Mouse (Mus musculus): ENCODE results near the gene Rps6kb1.

DNA sequence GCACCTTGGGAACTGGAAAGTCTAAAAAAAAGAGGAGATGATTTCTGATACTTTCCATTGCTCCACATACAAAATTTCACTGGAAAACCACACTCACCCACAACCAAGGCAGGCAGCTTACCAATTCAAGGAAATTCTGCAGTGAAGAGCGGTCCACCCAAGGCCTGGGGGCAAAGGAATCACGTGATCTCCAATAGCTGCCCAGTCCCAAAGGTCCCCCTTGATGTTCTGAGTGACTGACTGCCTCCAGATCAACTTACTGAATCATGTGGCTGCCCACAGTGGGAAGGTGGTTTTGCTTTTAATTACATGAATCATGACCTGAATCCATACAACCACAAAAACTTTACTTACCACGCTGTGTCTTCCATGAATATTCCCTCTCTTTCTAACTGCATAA, 27.4 kb downstream of the Rps6kb1 start:
- TF ChIP-seq POLR2A (IDR thresholded peaks at IDR 0.05; ENCODE audit: insufficient read depth, low read depth, low read length) (no peak), CTCF (IDR thresholded peaks at IDR 0.05; ENCODE audit: insufficient read depth, low read depth, low read length) (no peak)
